Mouse (Mus musculus) neural tube, embryonic 14.5 days (tissue): ENCODE results near the gene Fbxl17. TPM values are rescaled to one million over a fixed set of nuclear protein-coding genes. Genes with fewer than 3 reads are reported as not detected.

Source experiments
- ATAC-seq: fragments of 200-750 bp; cut with Nextera tagmentation; 2 replicates; pipeline ENCODE4 v1.8.0; 2017; ENCODE audit warnings: low read depth, mild to moderate bottlenecking, moderate TSS enrichment, moderate library complexity
- H3K27ac ChIP-seq: fragments of 300-500 bp; sonication (generic); 2 replicates; pipeline ENCODE4 v1.5.1; 2014; ENCODE audit warnings: low read depth, mild to moderate bottlenecking, control low read depth, low read length, moderate library complexity, mixed read lengths
- H3K27me3 ChIP-seq: fragments of 300-500 bp; sonication (generic); 2 replicates; pipeline ENCODE4 v1.6.1; 2014; ENCODE audit warnings: low read length; ENCODE audit not compliant: control insufficient read depth, insufficient read depth
- H3K36me3 ChIP-seq: fragments of 300-500 bp; sonication (generic); 2 replicates; pipeline ENCODE4 v1.6.1; 2014; ENCODE audit warnings: low read length, mixed read lengths; ENCODE audit not compliant: control insufficient read depth, insufficient read depth
- H3K4me1 ChIP-seq: fragments of 300-500 bp; sonication (generic); 2 replicates; pipeline ENCODE4 v1.6.1; 2014; ENCODE audit warnings: low read length; ENCODE audit not compliant: control insufficient read depth, insufficient read depth
- H3K4me2 ChIP-seq: fragments of 300-500 bp; sonication (generic); 2 replicates; pipeline ENCODE4 v1.6.1; 2014; ENCODE audit warnings: mild to moderate bottlenecking, low read depth, low read length, control low read depth
- H3K4me3 ChIP-seq: fragments of 300-500 bp; sonication (generic); 2 replicates; pipeline ENCODE4 v1.5.1; 2014; ENCODE audit warnings: low read depth, low read length, control low read depth, mixed read lengths
- H3K9ac ChIP-seq: fragments of 300-500 bp; sonication (generic); replicated peaks from 2 replicates; pipeline ENCODE4 v1.6.1; 2014; ENCODE audit warnings: low read depth, mild to moderate bottlenecking, control low read depth, low read length, mixed read lengths
- H3K9me3 ChIP-seq: fragments of 300-500 bp; sonication (generic); 2 replicates; pipeline ENCODE4 v1.6.1; 2016; ENCODE audit warnings: low read length; ENCODE audit not compliant: control insufficient read depth
- WGBS: fragments of 180-500 bp; shearing (Covaris S2); extraction: QIAGEN DNeasy Blood & Tissue Kit; methylation state at CpG from one replicate; pipeline ENCODE4 v1.1.7; 2014; 5-methylcytosine and 5-hydroxymethylcytosine counted together
- polyA plus RNA-seq: library from polyadenylated mRNA; unstranded; fragments of >200 nt; fragmentation: Nextera tagmentation; extraction: Ambion mirVana; gene quantifications from 2 replicates; pipeline ENCODE4 v1.2.1, GENCODE M21; 2014

The Fbxl17 gene
- polyA plus RNA-seq, 1 experiment from 2014 or later, result 17.4 TPM

GRCm38 (mm10) chr17:63446971-63447679 lies 52.7 kb downstream of the Fbxl17 start:
- Histone ChIP-seq H3K4me3 (no peak overlapping the region), H3K36me3 (no peaks in the 10 kb centered on the region), H3K4me1 (no peaks in the 10 kb centered on the region), H3K4me2 (no peak overlapping the region), H3K9ac (no peak overlapping the region), H3K9me3 (no peaks in the 10 kb centered on the region), H3K27me3 (no peaks in the 10 kb centered on the region), H3K27ac (no peak overlapping the region)
- ATAC-seq, result no peak
- WGBS, result 59% methylated on average over 10 of the region's 10 CpGs

DNA sequence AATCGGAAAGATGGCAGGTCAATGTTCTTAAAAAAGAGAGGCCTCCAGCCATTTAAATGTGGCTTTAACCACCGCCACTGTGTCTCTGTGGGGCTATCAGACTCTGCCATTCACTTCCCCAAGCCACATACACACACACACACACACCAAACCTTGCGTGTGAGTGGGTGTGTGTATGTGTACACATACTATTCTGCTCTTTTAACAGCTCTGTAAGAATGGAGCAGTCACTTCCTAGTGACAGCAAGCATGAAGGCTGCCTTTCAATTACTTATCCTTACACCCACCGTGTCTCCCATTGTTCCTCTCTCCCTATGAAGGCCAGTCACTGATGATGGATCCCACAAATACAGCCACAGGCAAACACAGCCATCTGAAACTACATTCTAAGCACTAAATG lies 54.6 kb downstream of the Fbxl17 start:
- Histone ChIP-seq H3K36me3 (no peaks in the 10 kb centered on the region), H3K27ac (no peak overlapping the region), H3K4me2 (no peak overlapping the region), H3K4me1 (no peaks in the 10 kb centered on the region), H3K9me3 (no peaks in the 10 kb centered on the region), H3K9ac (no peak overlapping the region), H3K27me3 (no peaks in the 10 kb centered on the region), H3K4me3 (no peak overlapping the region)
- 70% methylated on average over 4 of the region's 4 CpGs for WGBS
- no peak for ATAC-seq

DNA sequence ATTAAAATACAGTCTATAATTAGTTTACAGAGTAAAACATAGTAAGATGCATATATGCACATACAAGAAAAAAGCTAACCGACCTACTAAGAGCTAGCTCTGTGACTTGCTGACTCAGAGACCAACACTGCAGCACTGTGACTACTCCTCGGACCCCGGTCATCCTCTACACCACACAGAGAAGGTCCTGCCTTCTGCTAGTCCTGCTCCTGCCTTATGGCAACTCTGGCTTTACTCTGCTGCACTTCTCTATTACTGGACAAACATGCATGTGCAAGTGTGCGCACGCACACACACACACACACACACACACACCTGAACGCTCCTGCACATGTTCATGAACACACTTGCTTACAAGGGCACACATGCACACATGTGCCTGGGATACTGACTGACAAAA lies 62.4 kb downstream of the Fbxl17 start:
- no peaks in the 10 kb centered on the region for H3K27me3 ChIP-seq
- no peak overlapping the region for H3K9ac ChIP-seq
- no peak overlapping the region for H3K27ac ChIP-seq
- H3K4me2 ChIP-seq, result no peak overlapping the region
- 92% methylated on average over 6 of the region's 6 CpGs for WGBS
- no peak overlapping the region for H3K4me3 ChIP-seq
- no peak for ATAC-seq
- H3K36me3 ChIP-seq, result no peaks in the 10 kb centered on the region
- no peaks in the 10 kb centered on the region for H3K4me1 ChIP-seq
- H3K9me3 ChIP-seq, result no peaks in the 10 kb centered on the region

DNA sequence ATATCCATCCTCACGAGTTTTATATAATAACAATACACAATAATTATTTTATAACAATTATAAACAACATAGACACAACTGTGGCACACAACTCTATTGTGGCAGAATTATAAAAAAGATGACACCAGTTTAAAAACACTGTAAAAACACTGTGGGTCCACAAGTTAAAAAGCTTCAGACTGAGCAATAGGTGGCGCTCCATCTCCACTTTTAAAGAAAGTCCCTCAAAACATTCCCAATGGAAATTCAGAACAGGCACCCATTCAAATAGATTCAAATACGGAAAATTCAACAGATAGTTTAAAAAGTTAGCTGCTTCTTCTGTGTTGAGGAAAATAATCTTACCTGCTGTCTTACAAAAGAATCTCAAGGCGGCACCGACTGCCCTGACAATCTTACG lies 65.7 kb downstream of the Fbxl17 start:
- H3K9ac ChIP-seq, result no peak overlapping the region
- no peaks in the 10 kb centered on the region for H3K9me3 ChIP-seq
- no peak overlapping the region for H3K27ac ChIP-seq
- WGBS, result 54% methylated on average over 6 of the region's 6 CpGs
- no peak for ATAC-seq
- H3K27me3 ChIP-seq, result no peaks in the 10 kb centered on the region
- H3K36me3 ChIP-seq, result no peaks in the 10 kb centered on the region
- no peak overlapping the region for H3K4me2 ChIP-seq
- H3K4me3 ChIP-seq, result no peak overlapping the region
- H3K4me1 ChIP-seq, result no peaks in the 10 kb centered on the region

DNA sequence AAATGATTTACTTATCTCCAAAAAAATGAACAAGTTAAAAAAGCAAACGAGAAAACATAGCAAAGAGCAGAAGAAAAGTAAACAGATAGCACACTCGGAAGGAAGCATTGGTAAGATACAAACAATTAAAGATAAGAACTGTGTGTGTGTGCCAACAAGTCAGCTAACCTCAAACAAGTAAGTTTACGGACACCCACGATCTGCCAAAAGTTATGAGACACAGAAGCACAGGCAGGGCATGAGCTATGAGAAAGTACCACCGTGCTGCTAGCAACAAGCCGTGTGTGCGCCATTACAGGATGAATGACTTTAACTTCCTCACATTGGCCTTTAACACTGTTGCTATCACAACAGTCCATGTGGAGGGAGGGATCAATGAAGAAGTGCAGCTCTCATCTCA lies 68.2 kb downstream of the Fbxl17 start:
- Histone ChIP-seq H3K4me2 (no peak overlapping the region), H3K4me3 (no peak overlapping the region), H3K27ac (no peak overlapping the region), H3K27me3 (no peaks in the 10 kb centered on the region), H3K9ac (no peak overlapping the region), H3K9me3 (no peaks in the 10 kb centered on the region), H3K36me3 (no peaks in the 10 kb centered on the region), H3K4me1 (no peaks in the 10 kb centered on the region)
- 82% methylated on average over 7 of the region's 7 CpGs for WGBS
- ATAC-seq, result no peak

DNA sequence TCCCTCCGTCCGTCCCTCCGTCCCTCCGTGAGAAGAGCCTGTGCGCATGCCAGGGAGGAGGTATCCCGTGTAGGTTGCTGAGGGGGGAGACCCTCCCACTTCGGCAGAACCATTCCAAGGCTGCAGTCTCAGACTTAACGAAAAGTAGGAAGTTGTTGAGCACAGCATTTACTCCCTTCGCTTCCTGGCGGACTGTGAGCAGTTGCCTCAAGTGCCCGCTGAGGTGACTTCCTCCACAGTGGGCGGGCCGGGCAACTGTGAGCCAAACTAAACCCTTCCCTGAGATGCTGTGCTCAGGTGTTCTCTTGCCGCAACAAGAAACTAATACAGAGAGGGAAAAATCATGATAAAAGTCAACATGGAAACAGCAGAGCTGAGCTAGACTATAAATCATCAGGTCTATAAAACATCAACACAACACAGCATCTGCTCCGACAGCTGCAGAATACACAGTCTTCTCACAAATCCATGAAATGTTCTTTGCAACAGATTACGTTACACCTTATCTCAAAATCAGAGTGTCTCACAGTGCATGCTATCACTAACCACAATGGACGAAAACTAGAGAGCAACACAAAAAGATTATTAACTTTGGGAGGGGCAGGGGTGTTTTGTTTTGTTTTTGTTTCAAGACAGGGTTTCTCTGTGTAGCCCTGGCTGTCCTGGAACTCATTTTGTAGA lies 69.3 kb downstream of the Fbxl17 start:
- H3K4me2 ChIP-seq, result peak overlapping the region; percentile 17; the same call in 1 of the 2 replicates
- no peaks in the 10 kb centered on the region for H3K4me1 ChIP-seq
- H3K9me3 ChIP-seq, result no peaks in the 10 kb centered on the region
- no peaks in the 10 kb centered on the region for H3K27me3 ChIP-seq
- 70% methylated on average over 17 of the region's 17 CpGs for WGBS
- no peak overlapping the region for H3K4me3 ChIP-seq
- H3K36me3 ChIP-seq, result no peaks in the 10 kb centered on the region
- H3K9ac ChIP-seq, result no peak overlapping the region
- no peak for ATAC-seq
- H3K27ac ChIP-seq, result no peak overlapping the region

DNA sequence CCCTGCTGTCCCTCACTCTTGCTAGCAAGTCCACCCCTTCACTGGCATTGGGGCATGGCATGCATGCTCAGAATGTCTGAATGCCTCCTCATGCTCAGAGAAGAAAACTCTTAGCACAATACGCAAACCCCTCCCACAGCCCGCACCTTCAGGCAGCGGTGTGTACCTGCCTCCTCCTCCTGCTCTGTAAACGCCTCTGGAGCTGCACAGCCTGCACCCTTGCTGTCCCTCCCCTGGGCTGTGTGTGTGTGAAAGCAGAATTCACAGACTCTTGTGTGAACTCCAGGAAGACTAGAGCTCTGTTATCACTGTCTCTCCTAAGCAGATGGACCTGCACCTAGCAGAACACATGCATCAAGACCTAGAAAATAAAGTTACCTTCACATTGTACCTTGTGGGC lies 76.0 kb downstream of the Fbxl17 start:
- Histone ChIP-seq H3K4me1 (no peaks in the 10 kb centered on the region), H3K9me3 (no peaks in the 10 kb centered on the region), H3K4me3 (no peak overlapping the region), H3K27me3 (no peaks in the 10 kb centered on the region), H3K36me3 (no peaks in the 10 kb centered on the region), H3K27ac (no peak overlapping the region), H3K9ac (no peak overlapping the region), H3K4me2 (no peak overlapping the region)
- WGBS, result 81% methylated on average over 4 of the region's 4 CpGs
- no peak for ATAC-seq

DNA sequence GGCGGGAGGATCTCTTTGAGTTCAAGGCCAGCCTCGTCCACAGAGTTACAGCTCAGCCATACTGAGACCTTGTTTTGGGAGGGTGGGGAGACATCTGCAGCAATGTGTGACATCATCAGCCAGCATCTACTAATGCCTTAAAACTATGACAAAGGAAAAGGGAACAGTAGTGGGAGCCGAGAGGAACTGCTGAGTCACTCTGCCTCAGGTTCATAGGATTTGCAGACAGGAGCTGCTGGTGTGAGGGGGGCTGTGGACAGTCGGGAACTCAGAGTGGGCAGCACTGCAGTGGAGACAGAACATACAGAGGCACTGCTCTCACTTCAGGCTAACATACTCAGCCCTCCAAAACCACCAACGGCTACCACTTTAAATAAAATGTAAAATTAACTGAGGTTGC lies 77.1 kb downstream of the Fbxl17 start:
- Histone ChIP-seq H3K4me2 (no peak overlapping the region), H3K4me3 (no peak overlapping the region), H3K9ac (no peak overlapping the region), H3K27me3 (no peaks in the 10 kb centered on the region), H3K9me3 (no peaks in the 10 kb centered on the region), H3K36me3 (no peaks in the 10 kb centered on the region), H3K27ac (no peak overlapping the region), H3K4me1 (no peaks in the 10 kb centered on the region)
- 93% methylated on average over 5 of the region's 5 CpGs for WGBS
- no peak for ATAC-seq

DNA sequence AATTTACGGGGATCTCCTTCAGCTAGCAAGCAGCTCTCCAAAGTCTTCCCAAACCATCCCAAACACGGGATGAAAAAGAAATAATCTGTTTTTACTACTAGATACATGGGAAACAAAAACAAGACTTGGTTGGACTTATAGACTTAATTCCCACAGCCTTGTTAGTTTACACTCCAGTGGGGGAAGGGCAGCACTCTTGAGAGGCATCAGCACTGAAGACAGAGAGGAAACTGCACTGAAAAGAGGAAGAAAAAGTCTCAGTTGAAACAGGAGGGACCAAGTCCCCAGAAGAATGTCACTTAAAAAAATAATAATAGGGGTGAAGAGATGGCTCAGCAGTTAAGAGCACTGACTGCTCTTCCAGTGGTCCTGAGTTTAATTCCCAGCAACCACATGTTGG lies 78.0 kb downstream of the Fbxl17 start:
- H3K36me3 ChIP-seq, result no peaks in the 10 kb centered on the region
- no peak overlapping the region for H3K4me3 ChIP-seq
- H3K27ac ChIP-seq, result no peak overlapping the region
- H3K4me2 ChIP-seq, result no peak overlapping the region
- WGBS, result 82% methylated on average over 2 of the region's 2 CpGs
- H3K9ac ChIP-seq, result no peak overlapping the region
- H3K9me3 ChIP-seq, result no peaks in the 10 kb centered on the region
- H3K27me3 ChIP-seq, result no peaks in the 10 kb centered on the region
- H3K4me1 ChIP-seq, result no peaks in the 10 kb centered on the region
- no peak for ATAC-seq
